Mouse (Mus musculus) liver, postnatal 0 days (tissue): ENCODE results near the gene Hps5. TPM values are rescaled to one million over a fixed set of nuclear protein-coding genes. Genes with fewer than 3 reads are reported as not detected.

Experiments used
- ATAC-seq: fragments of 200-750 bp; cut with Nextera tagmentation; 2 replicates; pipeline ENCODE4 v1.8.0; 2017; ENCODE audit warnings: mild to moderate bottlenecking, moderate library complexity
- DNase-seq: peaks from one replicate; pipeline ENCODE4 v3.0.0-alpha.2; 2016
- H3K27ac ChIP-seq: fragments of 300-500 bp; sonication (generic); 2 replicates; pipeline ENCODE4 v1.5.1; 2014; ENCODE audit warnings: antibody characterized with exemption, moderate library complexity, mild to moderate bottlenecking, low read depth
- H3K27me3 ChIP-seq: fragments of 300-500 bp; sonication (generic); 2 replicates; pipeline ENCODE4 v1.6.1; 2014; ENCODE audit warnings: low read length, control low read depth, mixed read lengths; ENCODE audit not compliant: insufficient read depth
- H3K36me3 ChIP-seq: fragments of 300-500 bp; sonication (generic); replicated peaks from 2 replicates; pipeline ENCODE4 v1.6.1; 2014; ENCODE audit warnings: mild to moderate bottlenecking, control low read depth, low read length, moderate library complexity, mixed read lengths; ENCODE audit not compliant: insufficient read depth
- H3K4me1 ChIP-seq: fragments of 300-500 bp; sonication (generic); 2 replicates; pipeline ENCODE4 v1.6.1; 2014; ENCODE audit warnings: antibody characterized with exemption, mild to moderate bottlenecking, control low read depth; ENCODE audit not compliant: insufficient read depth
- H3K4me2 ChIP-seq: fragments of 300-500 bp; sonication (generic); 2 replicates; pipeline ENCODE4 v1.6.1; 2014; ENCODE audit warnings: low read depth, mild to moderate bottlenecking, low read length, moderate library complexity, mixed read lengths
- H3K4me3 ChIP-seq: fragments of 300-500 bp; sonication (generic); 2 replicates; pipeline ENCODE4 v1.5.1; 2014; ENCODE audit warnings: low read depth, low read length
- H3K9ac ChIP-seq: fragments of 300-500 bp; sonication (generic); replicated peaks from 2 replicates; pipeline ENCODE4 v1.6.1; 2014; ENCODE audit warnings: mild to moderate bottlenecking, moderate library complexity
- H3K9me3 ChIP-seq: fragments of 300-500 bp; sonication (generic); 2 replicates; pipeline ENCODE4 v1.6.1; 2016; ENCODE audit warnings: mild to moderate bottlenecking, control low read depth, low read length, mixed read lengths
- CTCF ChIP-seq: sonication (generic); IDR thresholded peaks from 2 replicates; pipeline ENCODE4 v1.5.1; 2016; ENCODE audit warnings: antibody characterized with exemption, low read depth
- EP300 ChIP-seq: IDR thresholded peaks from 2 replicates; pipeline ENCODE4 v1.6.1; 2016; ENCODE audit warnings: antibody characterized with exemption, low read depth, mild to moderate bottlenecking
- WGBS: fragments of 180-500 bp; shearing (Covaris S2); extraction: QIAGEN DNeasy Blood & Tissue Kit; methylation state at CpG from one replicate; pipeline ENCODE4 v1.1.7; 2014; ENCODE audit not compliant: insufficient replicate concordance; 5-methylcytosine and 5-hydroxymethylcytosine counted together
- polyA plus RNA-seq: library from polyadenylated mRNA; unstranded; fragments of >200 nt; fragmentation: Nextera tagmentation; extraction: Ambion mirVana; gene quantifications from 2 replicates; pipeline ENCODE4 v1.2.1, GENCODE M21; 2015

Gene Hps5
- polyA plus RNA-seq, 1 experiment from 2014 or later = 3.6 TPM

- no peak overlapping the region for H3K9ac ChIP-seq
- WGBS = 78% methylated on average over 6 of the region's 6 CpGs
These were observed 14.5 kb upstream of the Hps5 start for GRCm38 (mm10) chr7:46810325-46810724.

GRCm38 (mm10) chr7:46796779-46797178 lies 915 bp upstream of the Hps5 start:
- TF ChIP-seq CTCF (no peak), EP300 (no peak)
- peak overlapping the region; percentile 90; the same call in 1 of the 2 replicates for H3K27ac ChIP-seq
- ATAC-seq = no peak
- DNase-seq = no peak
- H3K4me2 ChIP-seq = peak overlapping the region; percentile 99
- no peaks in the 10 kb centered on the region for H3K9me3 ChIP-seq
- 37% methylated on average over 6 of the region's 6 CpGs for WGBS
- H3K4me3 ChIP-seq = peak overlapping the region; percentile 98
- H3K9ac ChIP-seq = peak overlapping the region; percentile 96
- peaks cover 12% of the 10 kb centered on the region for H3K36me3 ChIP-seq
- H3K27me3 ChIP-seq = no peaks in the 10 kb centered on the region
- H3K4me1 ChIP-seq = peaks cover 22% of the 10 kb centered on the region

More at GRCm38 (mm10) chr7:46810325-46810724, 14.5 kb upstream of the Hps5 start:
- no peaks in the 10 kb centered on the region for H3K9me3 ChIP-seq
- H3K4me1 ChIP-seq = no peaks in the 10 kb centered on the region
- no peak for ATAC-seq
- H3K27me3 ChIP-seq = no peaks in the 10 kb centered on the region
- no peak overlapping the region for H3K27ac ChIP-seq
- H3K36me3 ChIP-seq = peaks cover 71% of the 10 kb centered on the region
- no peak overlapping the region for H3K4me2 ChIP-seq
- no peak for TF ChIP-seq CTCF
- TF ChIP-seq EP300 = no peak
- H3K4me3 ChIP-seq = no peak overlapping the region
- no peak for DNase-seq

GRCm38 (mm10) chr7:46796206-46796679 lies 379 bp upstream of the Hps5 start:
- peak overlapping the region; percentile 90 for H3K27ac ChIP-seq
- peaks cover 22% of the 10 kb centered on the region for H3K4me1 ChIP-seq
- H3K9ac ChIP-seq = peak overlapping the region; percentile 96
- H3K9me3 ChIP-seq = no peaks in the 10 kb centered on the region
- peaks cover 8% of the 10 kb centered on the region for H3K36me3 ChIP-seq
- 0% methylated on average over 20 of the region's 31 CpGs for WGBS
- DNase-seq = no peak
- H3K4me2 ChIP-seq = peak overlapping the region; percentile 99
- H3K27me3 ChIP-seq = no peaks in the 10 kb centered on the region
- ATAC-seq = no peak; the same call in none of the 2 replicates
- peak overlapping the region; percentile 98 for H3K4me3 ChIP-seq
- TF ChIP-seq CTCF = no peak
- TF ChIP-seq EP300 = no peak

- H3K4me3 ChIP-seq = no peak overlapping the region
- TF ChIP-seq EP300 = no peak
- TF ChIP-seq CTCF = no peak
- ATAC-seq (no peak), DNase-seq (no peak)
- peaks cover 3% of the 10 kb centered on the region for H3K36me3 ChIP-seq
- WGBS = 70% methylated on average over 4 of the region's 4 CpGs
- H3K9ac ChIP-seq = no peak overlapping the region
- no peak overlapping the region for H3K27ac ChIP-seq
- no peak overlapping the region for H3K4me2 ChIP-seq
- no peaks in the 10 kb centered on the region for H3K27me3 ChIP-seq
- no peaks in the 10 kb centered on the region for H3K9me3 ChIP-seq
- H3K4me1 ChIP-seq = peaks cover 22% of the 10 kb centered on the region
These were observed 2.0 kb downstream of the Hps5 start for GRCm38 (mm10) chr7:46793871-46794270.

- H3K4me2 ChIP-seq = no peak overlapping the region
- no peak for ATAC-seq
- H3K9ac ChIP-seq = no peak overlapping the region
- TF ChIP-seq CTCF = no peak
- TF ChIP-seq EP300 = no peak
- H3K36me3 ChIP-seq = peaks cover 33% of the 10 kb centered on the region
- H3K4me1 ChIP-seq = peaks cover 3% of the 10 kb centered on the region; the same call in 1 of the 2 replicates
- DNase-seq = no peak
- H3K27ac ChIP-seq = no peak overlapping the region
- H3K4me3 ChIP-seq = no peak overlapping the region
- no peaks in the 10 kb centered on the region for H3K27me3 ChIP-seq
- 70% methylated on average over 5 of the region's 5 CpGs for WGBS
- H3K9me3 ChIP-seq = no peaks in the 10 kb centered on the region
These were observed 6.6 kb downstream of the Hps5 start for GRCm38 (mm10) chr7:46789177-46789849.

- Histone ChIP-seq H3K36me3 (peaks cover 42% of the 10 kb centered on the region), H3K27me3 (no peaks in the 10 kb centered on the region), H3K4me2 (no peak overlapping the region), H3K27ac (no peak overlapping the region), H3K4me3 (no peak overlapping the region), H3K9me3 (no peaks in the 10 kb centered on the region), H3K4me1 (no peaks in the 10 kb centered on the region), H3K9ac (no peak overlapping the region)
- 50% methylated on average over 4 of the region's 4 CpGs for WGBS
- peak; percentile 79 for DNase-seq
- peak; percentile 44; the same call in 1 of the 2 replicates for ATAC-seq
- TF ChIP-seq EP300 (no peak), CTCF (peak; percentile 97)
These were observed 25.2 kb downstream of the Hps5 start for GRCm38 (mm10) chr7:46770706-46771105.
